Mouse (Mus musculus): ENCODE measurements around the gene Ficd.

DNA sequence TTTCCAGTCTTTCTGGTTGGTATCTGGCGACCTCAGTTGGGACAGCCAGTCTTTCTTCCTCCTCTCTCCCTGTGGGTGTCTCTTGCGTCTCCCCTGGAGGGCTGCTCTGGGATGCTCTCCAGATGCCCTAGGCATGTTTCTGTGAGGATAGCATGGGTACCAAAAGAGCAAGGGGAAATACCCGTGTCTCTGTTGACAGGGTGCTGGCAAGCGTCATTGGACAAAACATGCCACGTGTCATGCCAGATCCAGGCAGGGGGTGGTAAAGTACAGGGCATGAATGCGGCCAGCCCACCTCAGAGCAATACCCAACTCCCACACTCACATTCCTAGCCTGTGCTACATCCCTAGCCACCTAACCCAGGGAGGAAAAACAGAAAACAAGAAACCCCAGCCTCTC, 9.0 kb upstream of the Ficd start:
- TF ChIP-seq CTCF (IDR thresholded peaks at IDR 0.05; ENCODE audit: extremely low read depth, insufficient read depth, low read length) (no peak), POLR2A (IDR thresholded peaks at IDR 0.05; ENCODE audit: extremely low read depth, insufficient read depth, low read length) (no peak)
